Mouse (Mus musculus) ovary, adult 18-20 months (tissue): Measurements from ENCODE around the gene Cep95.

Experiments used
- DNase-seq: peaks from one replicate; pipeline ENCODE4 v3.0.0; 2022; ENCODE audit warnings: low spot score, mixed read lengths

Gene Cep95

GRCm38 (mm10) chr11:106814601-106815320 lies 25.7 kb downstream of the Cep95 start:
- DNase-seq, result no peak

GRCm38 (mm10) chr11:106815331-106815730 lies 26.3 kb downstream of the Cep95 start:
- no peak for DNase-seq

GRCm38 (mm10) chr11:106815761-106816160 lies 26.7 kb downstream of the Cep95 start:
- DNase-seq, result no peak

- DNase-seq, result no peak
Observed at GRCm38 (mm10) chr11:106816316-106816715, 27.3 kb downstream of the Cep95 start.

- DNase-seq, result no peak
Observed at GRCm38 (mm10) chr11:106817156-106817555, 28.1 kb downstream of the Cep95 start.

- no peak for DNase-seq
Observed at GRCm38 (mm10) chr11:106817808-106818207, 28.8 kb downstream of the Cep95 start.

- no peak for DNase-seq
Observed at GRCm38 (mm10) chr11:106818341-106818740, 29.3 kb downstream of the Cep95 start.

- DNase-seq, result no peak
Observed at GRCm38 (mm10) chr11:106819595-106819994, 30.5 kb downstream of the Cep95 start.

GRCm38 (mm10) chr11:106820252-106820651 lies 31.2 kb downstream of the Cep95 start:
- DNase-seq, result no peak

- no peak for DNase-seq
Observed at GRCm38 (mm10) chr11:106820972-106821371, 31.9 kb downstream of the Cep95 start.

- no peak for DNase-seq
Observed at GRCm38 (mm10) chr11:106821397-106821796, 32.3 kb downstream of the Cep95 start.

- DNase-seq, result no peak
Observed at GRCm38 (mm10) chr11:106822491-106822890, 33.4 kb downstream of the Cep95 start.

GRCm38 (mm10) chr11:106822911-106823310 lies 33.9 kb downstream of the Cep95 start:
- no peak for DNase-seq

- no peak for DNase-seq
Observed at GRCm38 (mm10) chr11:106823741-106824140, 34.7 kb downstream of the Cep95 start.

GRCm38 (mm10) chr11:106824403-106824802 lies 35.4 kb downstream of the Cep95 start:
- no peak for DNase-seq

- no peak for DNase-seq
Observed at GRCm38 (mm10) chr11:106828079-106828478, 39.0 kb downstream of the Cep95 start.

GRCm38 (mm10) chr11:106842002-106842401 lies 53.0 kb downstream of the Cep95 start:
- DNase-seq, result no peak

- DNase-seq, result no peak
Observed at GRCm38 (mm10) chr11:106851438-106851837, 62.4 kb downstream of the Cep95 start.
